Mouse (Mus musculus) lung, postnatal 36 days (tissue): ENCODE data around the gene Tars.
A peak's percentile ranks its signal among the peaks of the same experiment; 100 is the strongest.

Source experiments
- DNase-seq: peaks from one replicate; pipeline ENCODE4 v3.0.0; 2022; ENCODE audit warnings: mixed read lengths

Tars gene

DNA sequence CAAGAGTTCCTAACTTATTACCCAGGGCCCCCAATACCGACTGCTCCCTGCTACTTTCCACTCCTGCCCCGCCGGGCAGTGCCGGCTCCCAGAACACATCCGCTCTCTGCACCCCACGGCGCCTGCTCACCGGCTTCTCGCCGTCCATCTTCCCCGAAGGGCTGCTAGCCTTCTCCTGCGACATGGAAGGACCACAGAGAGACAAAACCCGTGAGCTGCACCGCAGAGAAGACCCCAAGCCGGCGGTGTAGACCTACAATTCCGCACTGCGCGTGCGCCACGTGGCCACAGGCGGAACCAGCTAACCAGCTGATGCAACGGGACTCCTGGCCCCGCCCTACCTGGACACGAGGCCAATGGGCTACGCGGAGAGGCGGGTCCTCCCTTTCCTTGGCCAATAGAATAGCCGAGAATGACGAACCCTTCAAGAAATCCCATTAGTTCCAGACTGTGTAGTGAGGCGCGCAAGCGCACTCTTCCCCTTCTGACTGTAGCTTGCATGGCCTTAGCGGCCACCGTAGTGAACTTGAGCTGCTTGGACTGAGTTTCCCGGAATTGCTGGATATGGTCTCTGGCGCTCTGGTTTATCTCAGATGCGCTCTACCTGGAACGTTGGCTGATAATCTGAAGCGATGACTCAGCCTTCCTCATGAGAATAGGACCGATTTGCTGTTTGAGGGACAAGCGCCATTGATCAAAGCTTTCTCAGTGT is at the start of gene Tars:
TSS of gene Tars (minus strand) at position 310 of the 712 bp plus-strand sequence.
- peak; percentile 99 for DNase-seq

GRCm38 (mm10) chr15:11437361-11437760 is 37.9 kb upstream of the Tars start:
- no peak for DNase-seq

- DNase-seq, result no peak
These were observed 37.3 kb upstream of the Tars start for GRCm38 (mm10) chr15:11436709-11437280.

- no peak for DNase-seq
These were observed 27.4 kb upstream of the Tars start for GRCm38 (mm10) chr15:11426899-11427298.

- no peak for DNase-seq
These were observed 14.0 kb upstream of the Tars start for GRCm38 (mm10) chr15:11413484-11413883.

- DNase-seq, result no peak
These were observed 13.1 kb upstream of the Tars start for GRCm38 (mm10) chr15:11412542-11412941.

GRCm38 (mm10) chr15:11411846-11412245 is 12.4 kb upstream of the Tars start:
- DNase-seq, result no peak

DNA sequence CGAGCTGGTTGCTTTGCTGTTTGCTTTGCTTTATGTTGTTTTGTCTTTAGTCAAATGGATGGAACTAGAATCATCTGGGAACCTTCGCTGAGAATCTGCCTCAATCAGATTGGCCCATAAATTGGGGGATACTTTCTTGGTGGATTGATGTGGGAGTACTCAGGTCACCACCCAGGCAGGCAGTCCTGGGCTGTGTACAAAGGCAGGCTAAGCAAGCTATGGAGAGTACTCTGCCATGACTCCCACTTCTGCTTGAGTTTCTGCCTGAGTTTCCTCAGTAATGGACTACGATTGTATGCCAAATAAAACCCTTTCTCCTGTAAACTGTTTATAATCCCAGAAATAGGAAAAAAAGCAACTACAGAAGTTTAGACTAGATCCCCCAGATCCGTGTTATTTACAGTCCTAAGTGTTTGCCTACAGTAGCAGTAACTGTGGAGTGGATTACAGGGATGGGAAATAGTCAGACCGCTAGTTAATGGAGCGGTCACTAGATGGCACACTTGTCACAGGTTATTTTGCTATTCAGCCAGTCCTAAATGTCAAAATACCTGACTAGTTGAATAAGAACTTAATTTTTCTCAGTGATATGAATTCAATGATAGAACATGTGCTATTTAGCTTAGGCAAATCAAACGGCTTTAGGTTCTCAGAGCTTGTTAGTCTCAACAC is 8.8 kb upstream of the Tars start:
- peak; percentile 45 for DNase-seq

DNA sequence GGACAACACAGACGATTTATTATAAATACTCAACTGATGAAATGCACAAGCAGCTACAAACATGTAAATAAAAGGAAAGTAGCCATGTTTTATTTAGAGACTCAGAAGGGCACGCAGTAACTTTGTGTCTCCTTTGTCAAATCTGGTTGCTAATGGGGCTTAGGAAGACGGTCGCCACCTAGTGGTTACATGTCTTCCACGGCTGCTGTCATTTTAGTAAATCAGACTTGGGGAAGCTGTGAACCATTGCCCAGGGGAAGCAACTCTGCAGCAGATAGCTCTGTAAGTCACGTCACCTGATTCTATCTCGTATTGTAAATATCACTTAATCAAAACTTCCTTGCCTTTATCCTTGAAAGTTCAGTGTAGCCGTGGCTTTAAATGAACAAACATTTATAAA is 7.9 kb upstream of the Tars start:
- DNase-seq, result peak; percentile 87

DNA sequence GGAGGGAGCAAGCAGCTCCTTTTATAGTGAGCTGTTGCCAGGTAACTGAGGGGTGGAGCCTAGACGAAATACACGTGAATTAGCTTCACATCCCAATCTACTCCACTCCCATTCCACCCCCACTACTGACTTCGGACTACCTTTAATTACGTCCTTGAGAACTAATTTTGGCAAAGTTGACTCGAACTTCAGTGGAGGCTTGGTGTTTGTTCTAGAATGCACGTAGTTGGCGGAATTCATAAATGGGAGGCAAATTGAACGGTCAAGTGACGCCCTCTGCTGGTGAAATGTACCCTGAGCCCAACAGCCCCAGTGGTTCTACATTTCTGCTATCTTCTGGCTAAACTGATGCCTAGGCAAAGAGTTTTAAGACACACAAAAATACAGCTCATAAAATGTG is 7.3 kb upstream of the Tars start:
- peak; percentile 32 for DNase-seq

- DNase-seq, result peak; percentile 12
These were observed 652 bp downstream of the Tars start for GRCm38 (mm10) chr15:11398676-11399350.

DNA sequence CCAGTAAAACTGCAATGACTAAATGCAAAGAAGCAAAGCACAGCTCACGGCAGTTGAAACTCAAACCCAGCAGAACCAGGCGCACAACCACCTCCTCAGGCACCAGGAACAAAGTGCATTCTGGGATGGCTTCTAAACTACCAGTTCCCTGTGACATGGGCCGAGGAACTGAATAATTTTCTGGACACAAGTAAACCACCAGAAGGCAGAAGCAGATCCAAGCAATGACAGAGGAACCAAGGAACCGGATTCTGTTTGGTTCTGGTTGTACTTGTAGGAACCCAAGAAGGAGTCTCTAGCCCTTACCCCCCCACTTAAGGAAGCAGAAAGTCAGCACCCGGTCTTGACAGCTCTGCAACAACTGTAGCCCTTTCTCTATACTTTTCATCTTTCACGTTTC is 3.0 kb downstream of the Tars start:
- DNase-seq, result no peak

DNA sequence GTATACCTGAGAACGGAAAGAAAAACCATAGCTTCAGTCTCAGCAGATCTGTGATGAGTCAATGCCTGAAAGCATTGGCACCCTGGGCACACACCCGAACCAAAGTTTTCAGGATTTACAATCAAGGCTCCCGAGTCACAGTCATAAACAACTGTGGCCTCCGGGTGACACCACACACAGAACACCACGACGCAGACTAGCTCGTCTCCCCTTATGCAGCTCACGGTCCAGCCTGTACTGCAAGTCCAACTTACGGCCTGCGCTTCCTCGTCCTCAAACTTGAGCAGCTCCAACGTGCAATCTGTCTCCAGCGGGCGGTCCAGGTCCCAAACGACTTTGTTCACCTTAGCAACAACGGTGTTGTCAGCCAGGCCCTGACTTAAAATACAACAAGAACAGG is 6.6 kb downstream of the Tars start:
- DNase-seq, result no peak

- DNase-seq, result no peak
These were observed 15.7 kb downstream of the Tars start for GRCm38 (mm10) chr15:11383796-11384195.

DNA sequence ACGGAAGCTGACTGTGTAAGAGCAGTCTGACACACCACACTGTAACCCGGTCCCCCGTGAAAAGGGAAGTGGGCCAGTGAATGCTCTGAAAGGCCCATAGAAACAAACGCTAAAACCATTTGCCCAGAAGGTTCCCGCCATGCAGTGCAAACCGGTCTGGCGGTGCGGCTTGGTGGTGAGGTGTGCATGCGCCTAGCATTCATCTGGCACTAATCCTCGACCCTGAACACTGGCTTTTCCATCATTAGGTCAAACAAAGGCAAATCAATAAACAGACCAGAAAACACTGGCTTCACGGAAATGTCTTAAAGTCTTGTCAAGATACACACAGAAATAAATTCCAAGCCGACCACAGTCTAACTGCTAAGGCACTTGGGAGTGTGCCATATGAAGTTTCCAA is 16.9 kb downstream of the Tars start:
- no peak for DNase-seq

DNA sequence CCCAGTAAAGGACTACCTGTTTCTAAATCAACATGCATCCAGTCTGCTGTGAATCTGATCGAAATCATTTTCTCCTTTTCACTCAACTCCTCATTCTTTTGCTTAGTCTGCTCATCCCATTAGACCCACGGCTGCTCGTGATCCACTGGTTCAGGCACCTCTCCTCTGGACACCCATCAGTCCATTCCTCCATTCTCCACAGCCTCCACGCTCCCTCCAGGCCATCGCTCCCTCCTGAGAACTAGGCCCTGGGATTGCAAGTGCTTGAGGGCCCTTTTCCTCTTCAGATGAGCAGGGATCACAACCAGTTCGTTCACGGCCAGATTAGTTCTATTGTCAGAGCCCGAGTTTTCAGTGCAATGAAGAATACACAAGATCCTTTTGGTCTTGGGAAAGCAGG is 18.8 kb downstream of the Tars start:
- DNase-seq, result no peak

GRCm38 (mm10) chr15:11380087-11380530 is 19.4 kb downstream of the Tars start:
- DNase-seq, result peak; percentile 34

DNA sequence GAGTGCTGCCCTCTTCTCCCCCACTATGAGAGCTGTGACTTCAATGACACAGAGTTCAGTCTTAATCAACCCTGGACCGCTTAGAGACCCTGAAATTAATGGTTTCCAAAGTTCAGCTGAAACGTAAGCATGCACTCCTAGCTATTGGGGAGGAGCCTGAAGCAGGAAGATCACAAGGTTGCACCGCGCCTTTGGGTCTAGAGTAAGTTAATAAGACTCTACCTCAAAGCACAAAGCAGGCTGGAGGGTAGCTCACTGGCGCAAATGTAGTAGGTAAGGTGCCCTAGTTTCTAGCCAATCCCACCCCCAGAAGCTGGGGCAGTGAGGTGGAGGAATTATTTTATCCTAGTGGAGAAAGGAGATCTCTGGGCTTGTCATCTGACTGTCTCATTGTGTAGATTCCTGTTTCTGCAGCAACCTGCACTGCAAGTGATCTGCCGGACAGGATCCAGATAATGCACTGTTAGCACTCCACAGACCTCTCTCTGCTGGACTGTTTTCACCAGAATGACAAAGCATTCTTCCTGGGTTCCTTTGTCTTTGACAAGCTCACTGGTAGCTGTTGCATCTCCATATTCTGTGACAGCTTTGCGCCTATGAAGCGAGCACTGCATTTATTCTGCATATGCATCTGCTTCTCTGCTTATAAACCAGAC is 19.9 kb downstream of the Tars start:
- DNase-seq, result no peak

DNA sequence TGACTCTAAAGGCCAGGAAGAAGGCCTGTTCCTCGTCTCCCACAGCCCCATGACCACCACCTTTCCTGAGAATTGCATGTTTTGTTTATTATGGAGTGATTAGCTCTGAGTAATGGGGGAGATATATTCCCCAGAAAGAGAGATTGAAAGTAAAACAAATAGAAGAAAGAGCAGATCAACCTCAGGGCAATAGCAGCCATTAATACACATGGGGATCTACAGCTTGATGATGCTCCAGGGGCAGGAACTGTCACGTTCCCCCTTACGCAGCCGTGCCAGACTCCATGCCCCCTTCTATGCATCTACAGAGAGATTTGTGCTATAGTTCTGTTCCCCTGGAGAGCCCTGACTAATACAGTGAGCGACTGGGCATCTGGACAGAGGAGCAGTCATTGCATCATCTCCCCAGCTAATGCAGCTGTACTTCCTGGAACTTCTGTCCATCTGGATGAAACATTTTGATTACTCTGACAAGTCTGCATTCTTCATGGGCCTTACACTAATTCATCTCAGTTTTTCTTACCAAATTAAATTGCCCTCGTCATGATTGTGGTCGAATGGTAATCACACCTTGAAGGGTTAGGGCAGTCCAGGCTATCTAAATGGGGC is 28.9 kb downstream of the Tars start:
- no peak for DNase-seq

GRCm38 (mm10) chr15:11369572-11369971 is 29.9 kb downstream of the Tars start:
- no peak for DNase-seq

DNA sequence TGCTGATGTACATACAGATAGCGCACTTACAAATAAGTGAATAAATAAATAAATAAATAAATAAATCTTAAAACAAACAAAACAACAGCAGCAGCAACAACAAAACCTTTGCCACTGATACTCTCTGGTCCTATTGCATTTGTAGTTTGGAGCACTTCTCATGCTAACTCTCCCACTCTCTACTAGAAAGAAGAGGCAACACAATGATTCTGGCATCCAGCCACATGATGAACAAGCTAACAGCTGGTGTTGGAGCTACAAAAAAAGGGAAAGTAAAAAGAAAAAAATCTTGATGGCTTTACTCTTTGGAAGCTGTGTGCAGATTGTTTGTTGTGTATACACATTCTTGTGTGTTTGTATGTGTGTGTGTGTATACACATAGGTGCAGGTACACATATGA is 34.7 kb downstream of the Tars start:
- DNase-seq, result no peak

DNA sequence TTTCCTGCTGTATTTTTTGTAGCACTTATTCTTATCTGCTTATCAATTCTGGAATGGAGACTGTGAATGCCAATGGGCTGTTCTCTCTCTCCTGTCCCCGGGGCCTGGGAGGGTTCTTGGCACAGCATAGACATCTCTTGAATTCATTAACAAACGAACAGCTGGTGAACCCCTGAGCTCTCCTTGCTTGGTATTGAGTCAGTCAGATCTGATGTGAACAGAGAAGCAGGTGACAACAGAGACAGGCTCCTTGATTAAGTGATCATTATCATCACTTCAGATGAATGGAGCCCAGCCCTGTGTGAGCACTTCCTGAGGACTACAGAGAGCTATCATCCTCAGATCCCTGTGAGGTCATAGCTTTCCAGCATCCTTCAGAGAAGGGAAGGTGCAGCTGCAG is 35.4 kb downstream of the Tars start:
- DNase-seq, result no peak

DNA sequence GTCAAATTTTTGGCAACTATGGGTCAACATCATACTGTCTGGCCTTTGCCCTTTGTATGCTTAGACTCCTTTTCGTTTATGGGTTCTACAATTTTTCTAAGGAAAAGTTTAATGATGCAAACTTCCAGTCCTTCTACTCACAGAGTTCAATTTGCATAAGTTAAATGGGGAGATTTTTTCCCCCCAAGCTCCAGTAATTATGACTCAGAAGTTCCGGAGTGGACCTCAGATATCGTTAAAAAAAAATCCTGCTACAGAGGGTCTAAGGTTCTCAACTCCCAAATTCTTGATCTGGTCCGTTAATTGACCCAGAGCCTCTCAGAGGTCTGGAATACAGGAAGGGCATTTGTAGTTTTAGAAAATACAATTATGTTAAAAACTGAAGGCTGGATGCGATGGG is 37.6 kb downstream of the Tars start:
- DNase-seq, result no peak
